Mouse (Mus musculus) gastrocnemius, postnatal 10 days (tissue): Measurements from ENCODE around the gene Extl2. TPM values are rescaled to one million over a fixed set of nuclear protein-coding genes. Genes with fewer than 3 reads are reported as not detected.

Experiments
- microRNA-seq, 2 experiments: library from miRNA; unstranded; fragments of <30 nt; microRNA quantifications; one replicate each; pipeline ENCODE4 v1.2.0; 2021
- total RNA-seq, 2 experiments: library from RNA; stranded (reverse); gene quantifications; 2 replicates each; pipeline ENCODE4 v1.2.3; 2021

Extl2 gene
- total RNA-seq, 2 experiments from 2014 or later, result 15.1 to 17.9 TPM

Small RNAs within 50 kb of the gene (microRNA-seq; reads per million reads assigned to microRNA genes)
- 0 reads per million in 2 experiments for gene Mir669n

Other genes starting within 250 kb of the Extl2 start
- 10 to 100 TPM in 1 of 2 experiments, 1 to 10 TPM in 1; 9.9 to 10.4 TPM for gene Dph5, start 119.6 kb upstream of the Extl2 start, total RNA-seq
- 10 to 100 TPM; 16.1 to 22.2 TPM for gene Slc30a7, start 56 bp upstream of the Extl2 start, total RNA-seq
- gene Vcam1, start 122.2 kb downstream of the Extl2 start, total RNA-seq, result 10 to 100 TPM; 12.6 to 14.2 TPM
- gene Gpr88, start 246.0 kb downstream of the Extl2 start, total RNA-seq, result under 1 TPM; 0.09 to 0.12 TPM